Mouse (Mus musculus): ENCODE measurements around the gene Hist2h3c2. TPM values are rescaled to one million over a fixed set of nuclear protein-coding genes. Genes with fewer than 3 reads are reported as not detected.
"Not testable (repeated sequence)": the region's sequence is repeated elsewhere in the genome, so short reads cannot be mapped to it uniquely, and the experiment has no call there.

Hist2h3c2 gene
- total RNA-seq, 1 experiment from 2014 or later: 148 TPM

GRCm38 (mm10) chr3:96261623-96262022 is 22.7 kb upstream of the Hist2h3c2 start:
- no peak for DNase-seq

- no peak for DNase-seq
These were observed 21.3 kb upstream of the Hist2h3c2 start for GRCm38 (mm10) chr3:96260220-96260619.

GRCm38 (mm10) chr3:96257190-96257589 is 18.3 kb upstream of the Hist2h3c2 start:
- no peak for DNase-seq

GRCm38 (mm10) chr3:96255926-96256593 is 17.1 kb upstream of the Hist2h3c2 start:
- no peak for DNase-seq

- no peak for DNase-seq
These were observed 15.9 kb upstream of the Hist2h3c2 start for GRCm38 (mm10) chr3:96254683-96255355.

- DNase-seq: no peak
These were observed 12.9 kb upstream of the Hist2h3c2 start for GRCm38 (mm10) chr3:96251787-96252186.

GRCm38 (mm10) chr3:96250890-96251289 is 12.0 kb upstream of the Hist2h3c2 start:
- no peak for DNase-seq

- no peak for DNase-seq
These were observed 10.1 kb upstream of the Hist2h3c2 start for GRCm38 (mm10) chr3:96249034-96249345.

GRCm38 (mm10) chr3:96248141-96249033 is 9.5 kb upstream of the Hist2h3c2 start:
- DNase-seq: no peak

GRCm38 (mm10) chr3:96247356-96248140 is 8.6 kb upstream of the Hist2h3c2 start:
- DNase-seq: no peak

GRCm38 (mm10) chr3:96246427-96246856 is 7.5 kb upstream of the Hist2h3c2 start, which contains the start of gene Hist2h3c1:
Hist2h3c1 (plus strand) TSS chr3:96246685.
- not testable (repeated sequence) for DNase-seq

GRCm38 (mm10) chr3:96246018-96246417 is 7.1 kb upstream of the Hist2h3c2 start:
- not testable (repeated sequence) for DNase-seq

GRCm38 (mm10) chr3:96245003-96245886 is 6.3 kb upstream of the Hist2h3c2 start, which contains the start of gene Hist2h2aa1:
Hist2h2aa1 (plus strand) TSS chr3:96245497.
- peak; percentile 90 for DNase-seq

- no peak for DNase-seq
These were observed 5.1 kb upstream of the Hist2h3c2 start for GRCm38 (mm10) chr3:96243921-96244572.

GRCm38 (mm10) chr3:96240799-96241197 is 1.9 kb upstream of the Hist2h3c2 start:
- DNase-seq: no peak

GRCm38 (mm10) chr3:96239949-96240798 is 1.2 kb upstream of the Hist2h3c2 start, which contains the start of gene Hist2h2aa2:
Hist2h2aa2 (minus strand) TSS chr3:96240276.
- peak; percentile 95 for DNase-seq

GRCm38 (mm10) chr3:96237904-96238511 is 919 bp downstream of the Hist2h3c2 start:
- no peak for DNase-seq

- DNase-seq: no peak
These were observed 1.5 kb downstream of the Hist2h3c2 start for GRCm38 (mm10) chr3:96237335-96237903.

Data from adrenal gland, postnatal 14 days (tissue).